Mouse (Mus musculus): ENCODE data around the gene Tmem127. TPM values are rescaled to one million over a fixed set of nuclear protein-coding genes. Genes with fewer than 3 reads are reported as not detected.

Gene Tmem127
- total and polyA plus RNA-seq, 2 experiments from 2014 or later, result 74.0 to 131 TPM

DNA sequence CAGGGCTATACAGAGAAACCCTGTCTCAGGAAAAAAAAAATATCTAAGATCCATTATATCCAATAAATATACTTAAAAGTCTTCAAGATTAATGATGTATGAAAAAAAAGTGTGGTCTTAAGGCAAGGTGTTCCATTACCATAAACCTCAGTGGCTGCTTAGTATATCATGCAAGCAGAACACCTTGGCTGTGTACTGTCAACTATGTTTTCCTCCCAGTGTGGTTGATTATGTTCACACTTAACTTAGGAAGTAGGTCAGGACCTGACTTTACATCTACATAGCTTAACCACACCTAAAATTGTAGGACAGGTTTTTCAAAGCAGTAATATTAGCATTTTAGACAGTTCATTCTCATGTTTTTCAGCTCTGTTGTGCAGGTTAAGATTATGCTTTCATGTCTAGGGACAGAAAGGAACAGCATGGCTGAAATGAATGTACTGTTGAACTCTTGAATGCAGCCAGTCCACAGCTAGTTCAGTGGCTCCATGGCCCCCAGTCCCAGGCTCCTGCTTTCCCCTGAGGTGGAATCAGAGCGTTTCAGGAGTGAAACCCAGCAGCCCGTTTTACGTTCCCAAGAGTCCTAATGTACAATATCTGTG, 57.0 kb downstream of the Tmem127 start:
- Histone ChIP-seq H3K9ac (replicated peaks; ENCODE audit: low read length, poor library complexity, severe bottlenecking) (no peak overlapping the region), H3K27ac (ENCODE audit: low read depth, low read length) (no peak overlapping the region), H3K4me3 (ENCODE audit: low read depth, low read length) (no peak overlapping the region), H3K27me3 (ENCODE audit: insufficient read depth, low read length) (no peaks in the 10 kb centered on the region), H3K36me3 (ENCODE audit: insufficient read depth, low read length) (peaks cover 13% of the 10 kb centered on the region; the same call in 1 of the 2 replicates), H3K4me1 (ENCODE audit: insufficient read depth, low read length) (no peaks in the 10 kb centered on the region), H3K4me2 (ENCODE audit: low read depth, low read length, poor library complexity, severe bottlenecking) (no peak overlapping the region), H3K9me3 (ENCODE audit: low read length) (no peaks in the 10 kb centered on the region)
- DNase-seq (ENCODE audit: low spot score) (no peak), ATAC-seq (ENCODE audit: low FRiP score) (no peak)
- WGBS, result 90% methylated on average over 3 of the region's 3 CpGs
- no peak for TF ChIP-seq CTCF (IDR thresholded peaks at IDR 0.05)

DNA sequence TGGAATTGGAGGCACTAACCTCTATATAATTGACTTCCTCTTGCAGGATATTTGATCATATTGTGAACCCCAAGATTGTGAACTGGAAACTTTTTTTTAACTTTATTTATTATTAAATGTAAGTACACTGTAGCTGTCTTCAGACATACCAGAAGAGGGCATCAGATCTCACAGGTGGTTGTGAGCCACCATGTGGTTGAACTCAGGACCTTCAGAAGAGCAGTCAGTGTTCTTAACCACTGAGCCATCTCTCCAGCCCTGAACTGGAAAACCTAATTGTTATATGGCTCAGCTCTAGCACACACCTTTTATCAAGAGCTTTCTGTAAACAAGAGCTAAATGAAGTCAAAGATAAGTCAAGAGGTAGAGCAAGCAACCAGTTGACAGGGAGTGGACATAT, 58.4 kb downstream of the Tmem127 start:
- peaks cover 5% of the 10 kb centered on the region; the same call in 1 of the 2 replicates for H3K36me3 ChIP-seq (ENCODE audit: insufficient read depth, low read length)
- no peak overlapping the region for H3K4me3 ChIP-seq (ENCODE audit: low read depth, low read length)
- H3K9me3 ChIP-seq (ENCODE audit: low read length), result no peaks in the 10 kb centered on the region
- no peaks in the 10 kb centered on the region for H3K27me3 ChIP-seq (ENCODE audit: insufficient read depth, low read length)
- no peak overlapping the region for H3K4me2 ChIP-seq (ENCODE audit: low read depth, low read length, poor library complexity, severe bottlenecking)
- ATAC-seq (ENCODE audit: low FRiP score) (no peak), DNase-seq (ENCODE audit: low spot score) (no peak)
- no peaks in the 10 kb centered on the region for H3K4me1 ChIP-seq (ENCODE audit: insufficient read depth, low read length)
- H3K27ac ChIP-seq (ENCODE audit: low read depth, low read length), result no peak overlapping the region
- peak; percentile 40 for TF ChIP-seq CTCF (IDR thresholded peaks at IDR 0.05)
- H3K9ac ChIP-seq (replicated peaks; ENCODE audit: low read length, poor library complexity, severe bottlenecking), result no peak overlapping the region

DNA sequence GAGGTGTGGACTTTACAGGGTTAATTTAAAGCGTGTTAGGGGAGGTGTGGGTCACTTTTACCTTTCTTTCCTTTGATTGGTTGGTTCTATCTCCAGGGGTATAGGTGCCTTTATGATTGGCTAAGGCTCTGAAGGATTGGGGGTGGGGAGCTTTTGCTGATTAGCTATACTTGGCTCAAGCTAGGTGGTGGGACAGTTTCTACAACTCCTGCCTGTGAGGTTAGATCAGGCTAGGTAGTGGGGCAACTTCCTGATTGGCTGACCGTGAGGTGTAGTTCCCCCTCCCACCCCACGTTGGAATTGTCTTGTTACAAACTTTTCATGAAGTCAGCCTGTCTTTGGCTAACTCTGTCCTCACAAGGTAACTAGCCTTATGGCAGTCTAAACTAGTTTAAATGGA, 59.5 kb downstream of the Tmem127 start:
- no peak for TF ChIP-seq CTCF (IDR thresholded peaks at IDR 0.05)
- H3K4me1 ChIP-seq (ENCODE audit: insufficient read depth, low read length), result no peaks in the 10 kb centered on the region
- no peaks in the 10 kb centered on the region for H3K9me3 ChIP-seq (ENCODE audit: low read length)
- H3K9ac ChIP-seq (replicated peaks; ENCODE audit: low read length, poor library complexity, severe bottlenecking), result no peak overlapping the region
- ATAC-seq (ENCODE audit: low FRiP score) (no peak), DNase-seq (ENCODE audit: low spot score) (no peak)
- no peak overlapping the region for H3K27ac ChIP-seq (ENCODE audit: low read depth, low read length)
- no peak overlapping the region for H3K4me3 ChIP-seq (ENCODE audit: low read depth, low read length)
- H3K4me2 ChIP-seq (ENCODE audit: low read depth, low read length, poor library complexity, severe bottlenecking), result no peak overlapping the region
- no peaks in the 10 kb centered on the region for H3K27me3 ChIP-seq (ENCODE audit: insufficient read depth, low read length)
- H3K36me3 ChIP-seq (ENCODE audit: insufficient read depth, low read length), result no peaks in the 10 kb centered on the region
- 57% methylated on average over 3 of the region's 3 CpGs for WGBS

DNA sequence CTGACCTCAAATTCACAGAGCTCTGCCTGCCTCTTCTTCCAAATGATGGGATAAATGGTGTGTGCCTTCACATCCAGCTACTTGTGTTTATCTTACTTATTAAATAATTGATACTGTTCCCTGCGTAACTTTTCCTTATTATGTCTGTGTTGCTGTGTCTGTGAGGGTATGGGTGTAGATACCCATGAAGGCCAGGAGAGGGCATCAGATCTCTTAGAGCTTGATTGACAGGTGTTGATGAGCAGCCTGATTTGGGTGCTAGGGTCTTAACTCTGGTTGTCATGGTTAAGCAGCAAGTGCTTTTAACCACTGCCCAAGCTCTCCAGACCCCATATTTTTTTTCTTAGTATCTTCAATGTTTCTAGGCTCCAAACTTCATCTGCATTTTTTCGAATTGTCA, 61.0 kb downstream of the Tmem127 start:
- no peak overlapping the region for H3K27ac ChIP-seq (ENCODE audit: low read depth, low read length)
- no peaks in the 10 kb centered on the region for H3K4me1 ChIP-seq (ENCODE audit: insufficient read depth, low read length)
- H3K9me3 ChIP-seq (ENCODE audit: low read length), result no peaks in the 10 kb centered on the region
- no peak overlapping the region for H3K4me2 ChIP-seq (ENCODE audit: low read depth, low read length, poor library complexity, severe bottlenecking)
- peak; percentile 59 for TF ChIP-seq CTCF (IDR thresholded peaks at IDR 0.05)
- peak; percentile 10 for DNase-seq (ENCODE audit: low spot score)
- no peaks in the 10 kb centered on the region for H3K36me3 ChIP-seq (ENCODE audit: insufficient read depth, low read length)
- H3K27me3 ChIP-seq (ENCODE audit: insufficient read depth, low read length), result no peaks in the 10 kb centered on the region
- H3K9ac ChIP-seq (replicated peaks; ENCODE audit: low read length, poor library complexity, severe bottlenecking), result no peak overlapping the region
- H3K4me3 ChIP-seq (ENCODE audit: low read depth, low read length), result no peak overlapping the region
- ATAC-seq (ENCODE audit: low FRiP score), result no peak
- WGBS, result 94% methylated on average over 2 of the region's 2 CpGs

DNA sequence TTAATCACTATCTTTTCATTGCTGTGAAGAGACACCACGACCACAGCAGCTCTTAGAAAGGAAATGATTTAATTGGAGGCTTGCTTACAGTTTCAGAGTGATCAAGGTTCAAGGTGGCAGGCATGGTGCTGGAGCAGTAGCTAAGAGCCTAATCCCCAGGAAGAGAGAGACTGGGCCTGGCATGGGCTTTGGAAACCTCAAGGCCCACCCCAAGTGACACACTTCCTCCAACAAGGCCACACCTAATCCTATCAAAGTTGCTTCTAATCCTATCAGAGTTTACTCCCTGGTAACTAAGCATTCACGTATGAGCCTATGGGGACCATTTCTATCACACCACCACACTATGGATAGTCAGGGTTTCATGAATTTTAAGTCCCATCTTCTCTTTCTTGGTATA, 62.5 kb downstream of the Tmem127 start:
- WGBS, result 61% methylated on average over 2 of the region's 2 CpGs
- H3K27me3 ChIP-seq (ENCODE audit: insufficient read depth, low read length), result no peaks in the 10 kb centered on the region
- H3K36me3 ChIP-seq (ENCODE audit: insufficient read depth, low read length), result no peaks in the 10 kb centered on the region
- H3K27ac ChIP-seq (ENCODE audit: low read depth, low read length), result no peak overlapping the region
- no peak for TF ChIP-seq CTCF (IDR thresholded peaks at IDR 0.05)
- DNase-seq (ENCODE audit: low spot score) (no peak), ATAC-seq (ENCODE audit: low FRiP score) (no peak)
- no peaks in the 10 kb centered on the region for H3K4me1 ChIP-seq (ENCODE audit: insufficient read depth, low read length)
- H3K9me3 ChIP-seq (ENCODE audit: low read length), result no peaks in the 10 kb centered on the region
- no peak overlapping the region for H3K9ac ChIP-seq (replicated peaks; ENCODE audit: low read length, poor library complexity, severe bottlenecking)
- H3K4me2 ChIP-seq (ENCODE audit: low read depth, low read length, poor library complexity, severe bottlenecking), result no peak overlapping the region
- H3K4me3 ChIP-seq (ENCODE audit: low read depth, low read length), result no peak overlapping the region

DNA sequence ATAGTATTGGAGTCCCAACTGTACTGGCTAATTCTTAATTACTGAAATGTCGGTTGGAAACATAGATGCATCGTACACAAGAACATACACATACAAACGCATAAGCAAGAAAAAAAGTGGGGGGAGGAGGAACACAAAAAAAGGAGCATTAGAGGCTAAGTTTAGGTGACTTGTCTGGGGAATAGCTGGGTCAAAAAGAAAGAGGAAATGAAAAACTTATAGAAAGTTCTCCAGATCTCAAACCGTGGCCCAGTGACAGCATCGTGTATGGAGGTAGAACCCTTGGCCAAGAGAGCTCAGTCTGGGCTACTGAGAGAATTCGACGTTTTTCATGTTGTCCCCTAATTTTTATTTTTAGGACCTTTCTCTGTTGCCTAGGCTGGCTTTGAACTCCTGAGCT, 63.0 kb downstream of the Tmem127 start:
- Histone ChIP-seq H3K9ac (replicated peaks; ENCODE audit: low read length, poor library complexity, severe bottlenecking) (no peak overlapping the region), H3K9me3 (ENCODE audit: low read length) (no peaks in the 10 kb centered on the region), H3K27me3 (ENCODE audit: insufficient read depth, low read length) (no peaks in the 10 kb centered on the region), H3K4me1 (ENCODE audit: insufficient read depth, low read length) (no peaks in the 10 kb centered on the region), H3K36me3 (ENCODE audit: insufficient read depth, low read length) (no peaks in the 10 kb centered on the region), H3K4me2 (ENCODE audit: low read depth, low read length, poor library complexity, severe bottlenecking) (no peak overlapping the region), H3K27ac (ENCODE audit: low read depth, low read length) (no peak overlapping the region), H3K4me3 (ENCODE audit: low read depth, low read length) (no peak overlapping the region)
- ATAC-seq (ENCODE audit: low FRiP score) (no peak), DNase-seq (ENCODE audit: low spot score) (no peak)
- 92% methylated on average over 7 of the region's 7 CpGs for WGBS
- no peak for TF ChIP-seq CTCF (IDR thresholded peaks at IDR 0.05)

Other genes with a start within 250 kb of the Tmem127 start
- 13.1 and 17.0 TPM in 2 replicates for gene Ap4e1, start 239.2 kb upstream of the Tmem127 start, total RNA-seq (2014; rRNA removed)
- gene Ap4e1, start 239.2 kb upstream of the Tmem127 start, polyA plus RNA-seq (2015; fragmentation: Nextera tagmentation; extraction: Ambion mirVana), result 5.9 and 7.0 TPM in 2 replicates
- gene Blvra, start 177.2 kb upstream of the Tmem127 start, total RNA-seq (2014; rRNA removed), result 9.4 and 12.1 TPM in 2 replicates
- gene Blvra, start 177.2 kb upstream of the Tmem127 start, polyA plus RNA-seq (2015; fragmentation: Nextera tagmentation; extraction: Ambion mirVana), result 29.4 and 30.6 TPM in 2 replicates
- gene Ncaph, start 114.0 kb upstream of the Tmem127 start, total RNA-seq (2014; rRNA removed), result 4.0 and 6.6 TPM in 2 replicates
- gene Ncaph, start 114.0 kb upstream of the Tmem127 start, polyA plus RNA-seq (2015; fragmentation: Nextera tagmentation; extraction: Ambion mirVana), result 6.3 and 6.7 TPM in 2 replicates
- 9.6 and 11.2 TPM in 2 replicates for gene Itpripl1, start 104.5 kb upstream of the Tmem127 start, total RNA-seq (2014; rRNA removed)
- 7.0 and 7.6 TPM in 2 replicates for gene Itpripl1, start 104.5 kb upstream of the Tmem127 start, polyA plus RNA-seq (2015; fragmentation: Nextera tagmentation; extraction: Ambion mirVana)
- 0.66 TPM in 1 of 2 replicates, not detected in the other for gene 1810024B03Rik, start 39.6 kb upstream of the Tmem127 start, total RNA-seq (2014; rRNA removed)
- gene 1810024B03Rik, start 39.6 kb upstream of the Tmem127 start, polyA plus RNA-seq (2015; fragmentation: Nextera tagmentation; extraction: Ambion mirVana), result 0.96 and 1.2 TPM in 2 replicates
- gene Snrnp200, start 39.5 kb upstream of the Tmem127 start, total RNA-seq (2014; rRNA removed), result 95.1 and 106 TPM in 2 replicates
- 32.5 and 32.9 TPM in 2 replicates for gene Snrnp200, start 39.5 kb upstream of the Tmem127 start, polyA plus RNA-seq (2015; fragmentation: Nextera tagmentation; extraction: Ambion mirVana)
- gene Ciao1, start 92 bp upstream of the Tmem127 start, total RNA-seq (2014; rRNA removed), result 27.5 and 33.9 TPM in 2 replicates
- 23.9 and 29.8 TPM in 2 replicates for gene Ciao1, start 92 bp upstream of the Tmem127 start, polyA plus RNA-seq (2015; fragmentation: Nextera tagmentation; extraction: Ambion mirVana)
- gene Stard7, start 22.3 kb downstream of the Tmem127 start, total RNA-seq (2014; rRNA removed), result 151 and 167 TPM in 2 replicates
- 100 and 104 TPM in 2 replicates for gene Stard7, start 22.3 kb downstream of the Tmem127 start, polyA plus RNA-seq (2015; fragmentation: Nextera tagmentation; extraction: Ambion mirVana)
- 10.8 and 18.0 TPM in 2 replicates for gene Dusp2, start 88.3 kb downstream of the Tmem127 start, total RNA-seq (2014; rRNA removed)
- gene Dusp2, start 88.3 kb downstream of the Tmem127 start, polyA plus RNA-seq (2015; fragmentation: Nextera tagmentation; extraction: Ambion mirVana), result 23.0 and 23.6 TPM in 2 replicates
- not detected in 2 replicates for gene Astl, start 90.7 kb downstream of the Tmem127 start, total RNA-seq (2014; rRNA removed)
- not detected in 2 replicates for gene Astl, start 90.7 kb downstream of the Tmem127 start, polyA plus RNA-seq (2015; fragmentation: Nextera tagmentation; extraction: Ambion mirVana)
- gene Adra2b, start 115.3 kb downstream of the Tmem127 start, total RNA-seq (2014; rRNA removed), result 0.66 and 0.71 TPM in 2 replicates
- gene Adra2b, start 115.3 kb downstream of the Tmem127 start, polyA plus RNA-seq (2015; fragmentation: Nextera tagmentation; extraction: Ambion mirVana), result 0.54 and 0.68 TPM in 2 replicates
- gene Gpat2, start 177.3 kb downstream of the Tmem127 start, total RNA-seq (2014; rRNA removed), result 0.09 and 0.55 TPM in 2 replicates
- 0.16 and 0.23 TPM in 2 replicates for gene Gpat2, start 177.3 kb downstream of the Tmem127 start, polyA plus RNA-seq (2015; fragmentation: Nextera tagmentation; extraction: Ambion mirVana)
- 25.1 and 32.4 TPM in 2 replicates for gene Fahd2a, start 196.7 kb downstream of the Tmem127 start, total RNA-seq (2014; rRNA removed)
- 27.3 and 29.2 TPM in 2 replicates for gene Fahd2a, start 196.7 kb downstream of the Tmem127 start, polyA plus RNA-seq (2015; fragmentation: Nextera tagmentation; extraction: Ambion mirVana)

Measured in midbrain, postnatal 0 days (tissue).